Mouse (Mus musculus): ENCODE results near the gene Nxpe4. TPM values are rescaled to one million over a fixed set of nuclear protein-coding genes. Genes with fewer than 3 reads are reported as not detected.

The Nxpe4 gene
- polyA plus RNA-seq, 1 experiment from 2014 or later, result 8.0 TPM

DNA sequence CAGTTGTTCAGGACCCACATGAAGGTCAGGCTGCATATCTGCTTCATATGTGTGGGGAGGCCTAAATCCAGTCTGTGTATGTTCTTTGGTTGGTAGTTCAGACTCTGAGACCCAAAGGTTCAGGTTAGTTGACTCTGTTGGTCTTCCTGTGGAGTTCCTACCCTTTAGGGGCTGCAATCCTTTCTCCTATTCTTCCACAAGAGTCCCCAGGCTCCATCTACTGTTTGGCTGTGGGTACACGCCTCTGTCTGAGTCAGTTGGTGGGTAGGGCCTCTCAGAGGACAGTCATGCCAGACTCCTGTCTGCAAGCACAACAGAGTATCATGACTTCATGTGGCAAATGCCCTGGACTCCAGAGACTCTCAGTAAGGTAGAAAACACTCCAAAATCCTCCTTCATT lies 261.4 kb downstream of the Nxpe4 start:
- WGBS, result 32% methylated on average over 1 of the region's 1 CpGs
- H3K4me3 ChIP-seq (replicated peaks; ENCODE audit: low read depth, low read length), result no peak overlapping the region

DNA sequence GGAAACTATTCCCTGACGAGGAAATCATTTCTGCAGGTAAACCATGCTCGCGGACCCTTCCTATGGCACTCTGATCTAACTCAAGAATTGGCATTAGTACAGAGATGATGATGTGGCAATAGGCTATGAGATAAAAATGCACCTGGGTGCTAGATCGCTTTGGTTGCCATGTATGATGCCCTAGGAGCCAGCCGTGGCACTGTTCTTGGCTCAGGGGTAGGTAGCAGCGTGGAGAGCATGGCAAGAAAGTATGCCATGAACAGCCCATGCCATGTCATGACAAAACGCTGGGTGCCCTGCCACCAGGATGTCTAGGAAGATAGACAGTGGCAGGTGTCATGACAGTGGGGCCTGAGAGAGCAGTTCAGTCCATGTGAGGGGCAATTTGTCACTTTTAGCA lies 265.4 kb downstream of the Nxpe4 start:
- ATAC-seq (ENCODE audit: low FRiP score, low TSS enrichment) (no peak), DNase-seq (no peak)
- Histone ChIP-seq H3K9ac (replicated peaks; ENCODE audit: low read length) (no peak overlapping the region), H3K27me3 (ENCODE audit: control insufficient read depth, insufficient read depth, low read length) (no peaks in the 10 kb centered on the region), H3K36me3 (ENCODE audit: control insufficient read depth, insufficient read depth, low read length) (no peaks in the 10 kb centered on the region), H3K27ac (replicated peaks; ENCODE audit: low read depth, low read length) (no peak overlapping the region), H3K4me1 (ENCODE audit: control insufficient read depth, insufficient read depth, low read length) (no peaks in the 10 kb centered on the region), H3K9me3 (ENCODE audit: control insufficient read depth, low read length) (no peaks in the 10 kb centered on the region), H3K4me2 (ENCODE audit: low read length) (no peak overlapping the region), H3K4me3 (replicated peaks; ENCODE audit: low read depth, low read length) (no peak overlapping the region)
- WGBS, result 93% methylated on average over 7 of the region's 7 CpGs

More for the DNA sequence above, 261.4 kb downstream of the Nxpe4 start:
- ATAC-seq (ENCODE audit: low FRiP score, low TSS enrichment) (no peak), DNase-seq (no peak)
- Histone ChIP-seq H3K9me3 (ENCODE audit: control insufficient read depth, low read length) (no peaks in the 10 kb centered on the region), H3K4me2 (ENCODE audit: low read length) (no peak overlapping the region), H3K27ac (replicated peaks; ENCODE audit: low read depth, low read length) (no peak overlapping the region), H3K36me3 (ENCODE audit: control insufficient read depth, insufficient read depth, low read length) (no peaks in the 10 kb centered on the region), H3K9ac (replicated peaks; ENCODE audit: low read length) (no peak overlapping the region), H3K4me1 (ENCODE audit: control insufficient read depth, insufficient read depth, low read length) (no peaks in the 10 kb centered on the region), H3K27me3 (ENCODE audit: control insufficient read depth, insufficient read depth, low read length) (no peaks in the 10 kb centered on the region)

- Histone ChIP-seq H3K4me3 (replicated peaks; ENCODE audit: low read depth, low read length) (no peak overlapping the region), H3K27me3 (ENCODE audit: control insufficient read depth, insufficient read depth, low read length) (no peaks in the 10 kb centered on the region), H3K9ac (replicated peaks; ENCODE audit: low read length) (no peak overlapping the region), H3K27ac (replicated peaks; ENCODE audit: low read depth, low read length) (no peak overlapping the region), H3K4me2 (ENCODE audit: low read length) (no peak overlapping the region), H3K9me3 (ENCODE audit: control insufficient read depth, low read length) (no peaks in the 10 kb centered on the region), H3K4me1 (ENCODE audit: control insufficient read depth, insufficient read depth, low read length) (no peaks in the 10 kb centered on the region), H3K36me3 (ENCODE audit: control insufficient read depth, insufficient read depth, low read length) (no peaks in the 10 kb centered on the region)
- no peak for ATAC-seq (ENCODE audit: low FRiP score, low TSS enrichment)
- 91% methylated on average over 8 of the region's 8 CpGs for WGBS
- DNase-seq, result no peak
Observed at GRCm38 (mm10) chr9:48432449-48432848, 270.6 kb downstream of the Nxpe4 start.

GRCm38 (mm10) chr9:48443873-48444272 lies 282.1 kb downstream of the Nxpe4 start:
- Histone ChIP-seq H3K4me3 (replicated peaks; ENCODE audit: low read depth, low read length) (no peak overlapping the region), H3K9ac (replicated peaks; ENCODE audit: low read length) (no peak overlapping the region), H3K4me1 (ENCODE audit: control insufficient read depth, insufficient read depth, low read length) (no peaks in the 10 kb centered on the region), H3K27me3 (ENCODE audit: control insufficient read depth, insufficient read depth, low read length) (no peaks in the 10 kb centered on the region), H3K36me3 (ENCODE audit: control insufficient read depth, insufficient read depth, low read length) (no peaks in the 10 kb centered on the region), H3K9me3 (ENCODE audit: control insufficient read depth, low read length) (no peaks in the 10 kb centered on the region), H3K4me2 (ENCODE audit: low read length) (no peak overlapping the region), H3K27ac (replicated peaks; ENCODE audit: low read depth, low read length) (no peak overlapping the region)
- 97% methylated on average over 1 of the region's 1 CpGs for WGBS
- ATAC-seq (ENCODE audit: low FRiP score, low TSS enrichment), result no peak
- no peak for DNase-seq

DNA sequence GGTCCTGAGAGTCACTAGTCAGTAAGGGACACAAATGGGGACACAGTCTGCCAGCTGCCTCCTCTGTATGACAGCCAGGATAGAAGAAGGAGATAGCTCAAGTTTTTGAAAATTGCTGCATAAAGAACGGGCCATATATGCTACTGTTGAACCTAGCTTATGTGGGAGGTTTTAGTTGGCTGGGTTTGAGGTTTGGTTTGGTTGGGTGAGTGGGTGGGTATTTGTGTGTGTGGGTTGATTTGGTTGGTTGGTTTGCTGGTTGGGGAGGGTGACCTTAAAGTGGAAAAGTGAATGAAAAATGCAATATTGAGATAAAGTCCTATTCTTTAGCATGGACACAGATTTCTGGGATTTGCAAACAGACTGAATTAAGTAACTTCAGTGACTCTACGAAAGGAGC lies 283.0 kb downstream of the Nxpe4 start:
- Histone ChIP-seq H3K4me2 (ENCODE audit: low read length) (no peak overlapping the region), H3K9me3 (ENCODE audit: control insufficient read depth, low read length) (no peaks in the 10 kb centered on the region), H3K9ac (replicated peaks; ENCODE audit: low read length) (no peak overlapping the region), H3K27ac (replicated peaks; ENCODE audit: low read depth, low read length) (no peak overlapping the region), H3K4me1 (ENCODE audit: control insufficient read depth, insufficient read depth, low read length) (no peaks in the 10 kb centered on the region), H3K4me3 (replicated peaks; ENCODE audit: low read depth, low read length) (no peak overlapping the region), H3K36me3 (ENCODE audit: control insufficient read depth, insufficient read depth, low read length) (no peaks in the 10 kb centered on the region), H3K27me3 (ENCODE audit: control insufficient read depth, insufficient read depth, low read length) (no peaks in the 10 kb centered on the region)
- WGBS, result 82% methylated on average over 2 of the region's 2 CpGs
- DNase-seq, result no peak
- ATAC-seq (ENCODE audit: low FRiP score, low TSS enrichment), result no peak

DNA sequence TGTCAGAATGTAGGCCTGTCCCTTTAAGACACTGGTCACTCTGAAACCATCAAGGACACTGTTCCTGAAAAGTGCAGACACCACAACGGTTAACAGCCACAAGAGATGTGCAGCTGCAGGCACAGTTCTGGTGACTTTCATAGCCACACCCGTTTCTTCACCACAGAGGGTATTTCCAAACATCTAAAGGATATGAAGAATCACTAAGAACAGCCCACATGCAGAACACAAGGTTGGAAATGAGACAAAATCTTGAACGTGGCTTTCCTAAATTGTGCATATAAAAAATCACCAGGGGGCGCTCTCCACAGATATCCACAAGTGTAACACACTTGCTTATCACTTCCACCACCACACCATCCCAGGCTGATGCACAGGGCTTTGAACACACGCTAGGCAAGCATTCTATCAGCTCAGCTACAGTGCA lies 286.0 kb downstream of the Nxpe4 start:
- no peak overlapping the region for H3K4me3 ChIP-seq (replicated peaks; ENCODE audit: low read depth, low read length)
- no peaks in the 10 kb centered on the region for H3K36me3 ChIP-seq (ENCODE audit: control insufficient read depth, insufficient read depth, low read length)
- H3K27me3 ChIP-seq (ENCODE audit: control insufficient read depth, insufficient read depth, low read length), result no peaks in the 10 kb centered on the region
- WGBS, result 47% methylated on average over 5 of the region's 5 CpGs
- no peaks in the 10 kb centered on the region for H3K9me3 ChIP-seq (ENCODE audit: control insufficient read depth, low read length)
- no peak overlapping the region for H3K9ac ChIP-seq (replicated peaks; ENCODE audit: low read length)
- DNase-seq (peak; percentile 70), ATAC-seq (ENCODE audit: low FRiP score, low TSS enrichment) (no peak)
- no peak overlapping the region for H3K4me2 ChIP-seq (ENCODE audit: low read length)
- H3K4me1 ChIP-seq (ENCODE audit: control insufficient read depth, insufficient read depth, low read length), result no peaks in the 10 kb centered on the region
- H3K27ac ChIP-seq (replicated peaks; ENCODE audit: low read depth, low read length), result no peak overlapping the region

Other genes with a start within 250 kb of the Nxpe4 start
- 0.34 and 0.58 TPM in 2 replicates for gene Nxpe2, start 191.4 kb downstream of the Nxpe4 start, polyA plus RNA-seq (2014; fragmentation: Nextera tagmentation; extraction: Ambion mirVana)

Measured in midbrain, embryonic 14.5 days (tissue).